Comparison of ENCODE assay signal across 30 mouse cellular contexts in genomic region chr11:37355074-37355473, GRCm38 (mm10).
DNase-seq lines count a peak whose midpoint lies in the region; ATAC-seq and TF ChIP-seq lines count a peak whose summit lies in the region.
"Had no signal": no experiment of that assay in that cellular context is flagged by ENCODE, and none has a peak within 500 bp of the region (broad histone marks: within the 10 kb centered on the region; RNA-seq: fewer than 3 reads in every experiment).

No protein-coding gene starts in this region.

- ATAC-seq in hindbrain, embryonic 12.5 days (ENCODE audit: low FRiP score): peak; percentile 72
- ATAC-seq in hindbrain, postnatal 0 days: no peak
- peak; percentile 76 for ATAC-seq in midbrain, embryonic 12.5 days (ENCODE audit: low FRiP score, low read depth)
- ATAC-seq: forebrain, postnatal 0 days; intestine, embryonic 15.5 days had no signal

- no peak overlapping the region for H3K9ac ChIP-seq in hindbrain, embryonic 12.5 days
- H3K9ac ChIP-seq in hindbrain, postnatal 0 days (replicated peaks; ENCODE audit: low read length): no peak overlapping the region
- H3K9ac ChIP-seq in midbrain, embryonic 12.5 days (replicated peaks): no peak overlapping the region
- H3K9ac ChIP-seq: embryonic facial prominence, embryonic 15.5 days; forebrain, embryonic 12.5 days; forebrain, postnatal 0 days; heart, embryonic 15.5 days; hindbrain, embryonic 15.5 days; intestine, embryonic 15.5 days; liver, embryonic 14.5 days had no signal

- no peak overlapping the region for H3K4me3 ChIP-seq in hindbrain, embryonic 12.5 days
- H3K4me3 ChIP-seq in hindbrain, postnatal 0 days (ENCODE audit: low read length): no peak overlapping the region
- no peak overlapping the region for H3K4me3 ChIP-seq in midbrain, embryonic 12.5 days
- H3K4me3 ChIP-seq: embryonic facial prominence, embryonic 10.5 days; embryonic facial prominence, embryonic 15.5 days; forebrain, embryonic 12.5 days; heart, embryonic 10.5 days; heart, embryonic 15.5 days; hindbrain, embryonic 15.5 days; intestine, embryonic 15.5 days; myocyte had no signal

- TF ChIP-seq POLR2A in brain, embryonic 14.5 days (IDR thresholded peaks at IDR 0.05; ENCODE audit: borderline replicate concordance, extremely low read depth, insufficient read depth, insufficient read length, poor library complexity, severe bottlenecking): no peak

- H3K27me3 ChIP-seq in hindbrain, embryonic 12.5 days: no peaks in the 10 kb centered on the region
- H3K27me3 ChIP-seq in hindbrain, postnatal 0 days (ENCODE audit: insufficient read depth, low read length): no peaks in the 10 kb centered on the region
- no peaks in the 10 kb centered on the region for H3K27me3 ChIP-seq in midbrain, embryonic 12.5 days
- H3K27me3 ChIP-seq: embryonic facial prominence, embryonic 15.5 days; forebrain, embryonic 12.5 days; heart, embryonic 15.5 days; hindbrain, embryonic 15.5 days; intestine, embryonic 15.5 days had no signal

- H3K9me3 ChIP-seq in hindbrain, embryonic 12.5 days (replicated peaks): no peaks in the 10 kb centered on the region
- H3K9me3 ChIP-seq in hindbrain, postnatal 0 days (ENCODE audit: low read length): no peaks in the 10 kb centered on the region
- no peaks in the 10 kb centered on the region for H3K9me3 ChIP-seq in midbrain, embryonic 12.5 days
- H3K9me3 ChIP-seq: embryonic facial prominence, embryonic 10.5 days; embryonic facial prominence, embryonic 15.5 days; forebrain, embryonic 12.5 days; heart, embryonic 10.5 days; heart, embryonic 15.5 days; hindbrain, embryonic 15.5 days; intestine, embryonic 15.5 days had no signal

- TF ChIP-seq CTCF in hindbrain, postnatal 0 days (IDR thresholded peaks at IDR 0.05; ENCODE audit: low read depth): no peak
- TF ChIP-seq CTCF in brain, embryonic 14.5 days (IDR thresholded peaks at IDR 0.05; ENCODE audit: borderline replicate concordance, extremely low read depth, insufficient read depth, insufficient read length): no peak

- no peak overlapping the region for H3K4me2 ChIP-seq in hindbrain, embryonic 12.5 days (replicated peaks)
- no peak overlapping the region for H3K4me2 ChIP-seq in hindbrain, postnatal 0 days (ENCODE audit: low read depth, low read length)
- H3K4me2 ChIP-seq in midbrain, embryonic 12.5 days (replicated peaks): no peak overlapping the region
- H3K4me2 ChIP-seq: embryonic facial prominence, embryonic 15.5 days; forebrain, embryonic 12.5 days; heart, embryonic 15.5 days; hindbrain, embryonic 15.5 days; intestine, embryonic 15.5 days had no signal

- 36% methylated on average over 2 of the region's 2 CpGs for WGBS in hindbrain, embryonic 12.5 days
- 40% methylated on average over 2 of the region's 2 CpGs for WGBS in hindbrain, postnatal 0 days
- WGBS in midbrain, embryonic 12.5 days: 36% methylated on average over 2 of the region's 2 CpGs

- no peaks in the 10 kb centered on the region for H3K36me3 ChIP-seq in hindbrain, embryonic 12.5 days
- H3K36me3 ChIP-seq in hindbrain, postnatal 0 days (ENCODE audit: insufficient read depth, low read length): no peaks in the 10 kb centered on the region
- no peaks in the 10 kb centered on the region for H3K36me3 ChIP-seq in midbrain, embryonic 12.5 days
- H3K36me3 ChIP-seq: embryonic facial prominence, embryonic 10.5 days; embryonic facial prominence, embryonic 15.5 days; forebrain, embryonic 12.5 days; heart, embryonic 10.5 days; heart, embryonic 15.5 days; hindbrain, embryonic 15.5 days; intestine, embryonic 15.5 days had no signal

- no peak for DNase-seq in hindbrain, postnatal 0 days (ENCODE audit: low spot score)
- DNase-seq in brain, embryonic 14.5 days (ENCODE audit: low read depth): peak; percentile 51
- peak; percentile 70 for DNase-seq in retina, postnatal 1 day
- no peak for DNase-seq in gastrocnemius, adult 8-10 months (ENCODE audit: low spot score in 2 of 2)
- no peak for DNase-seq in gastrocnemius, postnatal 4 days (ENCODE audit: low spot score in 2 of 2)
- DNase-seq: adrenal gland, postnatal 25 days; cerebellum, adult 18-20 months; cerebellum, postnatal 10 days; forebrain, postnatal 0 days; gastrocnemius, postnatal 10 days; kidney, adult 8-10 months; kidney, postnatal 4 days; layer of hippocampus, postnatal 36 days; liver; lung, adult 2 months; lung, postnatal 10 days; thymus, postnatal 4 days had no signal

- H3K27ac ChIP-seq in hindbrain, embryonic 12.5 days: no peak overlapping the region
- no peak overlapping the region for H3K27ac ChIP-seq in hindbrain, postnatal 0 days
- no peak overlapping the region for H3K27ac ChIP-seq in midbrain, embryonic 12.5 days (replicated peaks)
- H3K27ac ChIP-seq: embryonic facial prominence, embryonic 10.5 days; embryonic facial prominence, embryonic 15.5 days; forebrain, embryonic 12.5 days; heart, embryonic 10.5 days; heart, embryonic 15.5 days; hindbrain, embryonic 15.5 days; intestine, embryonic 15.5 days; kidney, postnatal 0 days; liver, embryonic 14.5 days; macrophage had no signal

- no peaks in the 10 kb centered on the region for H3K4me1 ChIP-seq in hindbrain, embryonic 12.5 days
- H3K4me1 ChIP-seq in hindbrain, postnatal 0 days (ENCODE audit: insufficient read depth, low read length): no peaks in the 10 kb centered on the region
- no peaks in the 10 kb centered on the region for H3K4me1 ChIP-seq in midbrain, embryonic 12.5 days
- H3K4me1 ChIP-seq: embryonic facial prominence, embryonic 10.5 days; embryonic facial prominence, embryonic 15.5 days; forebrain, embryonic 12.5 days; heart, embryonic 10.5 days; heart, embryonic 15.5 days; hindbrain, embryonic 15.5 days; intestine, embryonic 15.5 days had no signal

Comparison
In these comparisons a context has a peak if more than half of its experiments do, and no peak if none do; other contexts are left out.
1. DNase-seq: peak in brain, embryonic 14.5 days (single experiment) and retina, postnatal 1 day (single experiment); none in hindbrain, postnatal 0 days (single experiment), gastrocnemius, adult 8-10 months (0 of 2) and gastrocnemius, postnatal 4 days (0 of 2).